Mouse (Mus musculus): Measurements from ENCODE around the gene Pnlip. TPM values are rescaled to one million over a fixed set of nuclear protein-coding genes. Genes with fewer than 3 reads are reported as not detected.

Gene Pnlip
- total RNA-seq, 1 experiment from 2014 or later = not detected

GRCm38 (mm10) chr19:58726551-58726950 lies 74.3 kb downstream of the Pnlip start:
- DNase-seq = no peak

- DNase-seq = no peak
Measured at GRCm38 (mm10) chr19:58727756-58728155, 75.5 kb downstream of the Pnlip start.

GRCm38 (mm10) chr19:58728445-58729031 lies 76.2 kb downstream of the Pnlip start, which contains the start of gene Pnliprp1:
Pnliprp1 (plus strand) TSS chr19:58728887.
- no peak for DNase-seq

Other genes starting within 250 kb of the Pnlip start
- 2.8 and 10.1 TPM in 2 replicates for gene Gfra1, start 196.6 kb upstream of the Pnlip start, total RNA-seq (2021)
- not detected in 2 replicates for gene Ccdc172, start 140.5 kb upstream of the Pnlip start, total RNA-seq (2021)
- 1.7 TPM in 1 of 2 replicates, not detected in the other for gene Pnliprp1, start 76.4 kb downstream of the Pnlip start, total RNA-seq (2021)
- gene Pnliprp2, start 107.2 kb downstream of the Pnlip start, total RNA-seq (2021) = not detected in 2 replicates
- not detected in 2 replicates for gene 1700019N19Rik, start 142.0 kb downstream of the Pnlip start, total RNA-seq (2021)

Measured in adrenal gland, postnatal 14 days (tissue).